Mouse (Mus musculus) heart, postnatal 0 days (tissue): ENCODE measurements around the gene Tyms.

Experiments used
- CTCF ChIP-seq: IDR thresholded peaks from 2 replicates; pipeline ENCODE4 v1.5.1; 2016; ENCODE audit warnings: antibody characterized with exemption, control low read depth, low read depth
- EP300 ChIP-seq: IDR thresholded peaks from 2 replicates; pipeline ENCODE4 v1.6.1; 2016; ENCODE audit warnings: antibody characterized with exemption, low read depth

GRCm38 (mm10) chr5:30094399-30094798, 21.0 kb upstream of the Tyms start:
- no peak for TF ChIP-seq CTCF
- TF ChIP-seq EP300 = no peak
